Mouse (Mus musculus) kidney, adult 10 weeks (tissue): ENCODE measurements around the gene Dnah7a. TPM values are rescaled to one million over a fixed set of nuclear protein-coding genes. Genes with fewer than 3 reads are reported as not detected.

ENCODE experiments used
- polyA plus RNA-seq: library from polyadenylated mRNA; stranded (reverse); fragments of 350-450 nt; fragmentation: Illumina TruSeq; extraction: RNeasy Lipid Tissue Mini Kit (QIAGEN cat#74804); gene quantifications from one replicate; pipeline ENCODE4 v1.2.3, GENCODE M21; 2014; ENCODE audit warnings: low read depth, low replicate concordance

The Dnah7a gene
- not detected for polyA plus RNA-seq

GRCm38 (mm10) chr1:53706431-53707361 lies at the start of gene Dnah7a:
Gene Dnah7a (minus strand): TSS chr1:53706784.

GRCm38 (mm10) chr1:53352327-53353261 lies 354.0 kb downstream of the Dnah7a start, which contains the start of the genes Asdurf, Gm28551 and Asnsd1:
Gene Asdurf (minus strand): TSS chr1:53352619.
Gene Gm28551 (minus strand): TSS chr1:53352667.
Gene Asnsd1 (minus strand): TSS chr1:53352752.

Other genes starting within 250 kb of the Dnah7a start
- gene Stk17b, start 78.4 kb upstream of the Dnah7a start, polyA plus RNA-seq: 23.6 TPM